Mouse (Mus musculus): ENCODE results near the gene Pepd. TPM values are rescaled to one million over a fixed set of nuclear protein-coding genes. Genes with fewer than 3 reads are reported as not detected.
A peak's percentile ranks its signal among the peaks of the same experiment; 100 is the strongest.

Pepd gene
- polyA plus RNA-seq, 1 experiment from 2014 or later, result 69.8 TPM

DNA sequence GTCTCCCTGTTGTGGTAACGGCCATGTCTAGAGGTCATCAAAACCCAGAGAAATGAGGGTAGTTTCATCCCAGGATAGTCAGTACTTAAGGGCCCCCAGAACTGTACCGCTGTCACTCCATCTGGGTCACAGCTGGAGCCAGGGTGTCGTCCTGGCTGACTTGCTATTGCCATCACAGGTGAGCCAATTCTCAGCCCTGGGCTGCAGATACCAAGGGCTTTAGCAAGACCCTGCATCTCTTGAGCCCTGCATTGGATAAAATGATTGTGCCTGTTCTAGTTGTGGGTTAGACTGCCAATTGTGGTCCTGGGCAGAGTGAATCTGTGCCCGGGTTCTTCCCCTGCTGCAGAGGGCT lies 114.1 kb downstream of the Pepd start:
- H3K9me3 ChIP-seq (ENCODE audit: control insufficient read depth, low read length), result no peaks in the 10 kb centered on the region

DNA sequence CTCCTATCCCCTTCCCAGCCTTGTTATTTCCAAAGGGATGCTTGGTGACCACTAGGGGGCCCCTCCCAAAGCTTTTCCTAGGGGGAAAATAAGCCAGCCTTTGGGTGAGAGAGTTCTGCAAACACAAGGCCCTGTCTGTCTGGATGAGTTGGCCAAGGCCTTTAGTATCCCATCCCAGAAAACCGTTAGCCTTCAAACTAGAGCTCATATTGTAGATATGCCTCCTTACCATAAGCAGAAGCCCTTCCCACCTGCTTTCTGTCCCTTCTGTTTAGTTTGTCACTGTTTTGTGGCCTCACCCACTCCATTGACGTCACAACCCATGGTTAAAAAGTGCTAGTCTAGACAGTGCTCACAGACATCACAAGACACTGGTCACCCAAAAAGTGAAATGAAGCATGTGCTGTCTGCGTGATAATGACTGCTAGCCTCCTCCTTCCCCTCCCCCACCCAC lies 114.7 kb downstream of the Pepd start:
- no peak overlapping the region for H3K27ac ChIP-seq (ENCODE audit: low read depth, low read length)
- no peak overlapping the region for H3K9ac ChIP-seq (replicated peaks; ENCODE audit: low read depth, low read length)
- 78% methylated on average over 3 of the region's 3 CpGs for WGBS
- H3K4me2 ChIP-seq (ENCODE audit: low read depth, low read length), result no peak overlapping the region
- H3K36me3 ChIP-seq (ENCODE audit: control insufficient read depth, insufficient read depth, low read length), result no peaks in the 10 kb centered on the region
- no peak overlapping the region for H3K4me3 ChIP-seq (ENCODE audit: low read depth, low read length)
- H3K27me3 ChIP-seq (ENCODE audit: control insufficient read depth, insufficient read depth, low read length), result no peaks in the 10 kb centered on the region
- no peaks in the 10 kb centered on the region for H3K9me3 ChIP-seq (ENCODE audit: control insufficient read depth, low read length)
- no peaks in the 10 kb centered on the region for H3K4me1 ChIP-seq (ENCODE audit: control insufficient read depth, insufficient read depth, low read length)
- 0 out of 2 replicates have a peak, but pooled peaks have one; percentile 2 for ATAC-seq (ENCODE audit: low read depth)

More for the DNA sequence above, 114.1 kb downstream of the Pepd start:
- Histone ChIP-seq H3K4me3 (ENCODE audit: low read depth, low read length) (no peak overlapping the region), H3K4me1 (ENCODE audit: control insufficient read depth, insufficient read depth, low read length) (no peaks in the 10 kb centered on the region), H3K36me3 (ENCODE audit: control insufficient read depth, insufficient read depth, low read length) (no peaks in the 10 kb centered on the region), H3K27ac (ENCODE audit: low read depth, low read length) (no peak overlapping the region), H3K4me2 (ENCODE audit: low read depth, low read length) (no peak overlapping the region), H3K9ac (replicated peaks; ENCODE audit: low read depth, low read length) (no peak overlapping the region), H3K27me3 (ENCODE audit: control insufficient read depth, insufficient read depth, low read length) (no peaks in the 10 kb centered on the region)
- no peak for ATAC-seq (ENCODE audit: low read depth)
- 75% methylated on average over 4 of the region's 4 CpGs for WGBS

DNA sequence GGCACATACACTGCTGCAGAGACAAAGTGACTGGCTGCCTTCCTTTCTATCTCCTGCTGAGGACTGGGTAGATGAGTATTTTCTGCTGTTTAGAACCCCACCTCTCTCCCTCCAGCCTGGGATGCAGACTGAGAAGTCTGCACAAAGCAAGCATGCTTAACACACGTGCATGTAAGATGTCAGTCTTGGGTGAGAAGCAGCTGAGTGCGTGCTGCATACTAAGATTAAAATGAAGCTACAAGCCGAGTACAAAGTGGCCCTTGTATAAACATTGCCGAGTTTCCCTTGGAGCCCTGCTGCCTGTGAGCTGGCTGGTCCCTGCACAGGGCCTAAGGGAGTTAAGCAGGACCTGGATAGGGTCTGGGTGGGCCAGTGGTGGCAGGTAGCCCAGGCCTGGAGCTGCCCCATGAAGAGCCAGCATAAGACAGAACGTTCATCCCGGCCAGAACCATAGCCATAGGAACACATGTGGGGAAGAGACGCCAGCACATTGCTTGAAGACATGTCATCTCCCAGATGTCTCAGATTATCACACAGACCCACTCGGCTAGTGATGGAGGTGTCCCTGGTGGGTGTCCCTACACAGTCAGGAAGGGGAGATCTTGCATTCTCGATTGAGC lies 115.7 kb downstream of the Pepd start:
- Histone ChIP-seq H3K27me3 (ENCODE audit: control insufficient read depth, insufficient read depth, low read length) (no peaks in the 10 kb centered on the region), H3K27ac (ENCODE audit: low read depth, low read length) (no peak overlapping the region; the same call in 1 of the 2 replicates), H3K36me3 (ENCODE audit: control insufficient read depth, insufficient read depth, low read length) (no peaks in the 10 kb centered on the region), H3K4me2 (ENCODE audit: low read depth, low read length) (no peak overlapping the region), H3K9me3 (ENCODE audit: control insufficient read depth, low read length) (no peaks in the 10 kb centered on the region), H3K4me1 (ENCODE audit: control insufficient read depth, insufficient read depth, low read length) (no peaks in the 10 kb centered on the region), H3K4me3 (ENCODE audit: low read depth, low read length) (no peak overlapping the region), H3K9ac (replicated peaks; ENCODE audit: low read depth, low read length) (no peak overlapping the region)
- 76% methylated on average over 9 of the region's 9 CpGs for WGBS
- no peak for ATAC-seq (ENCODE audit: low read depth)

DNA sequence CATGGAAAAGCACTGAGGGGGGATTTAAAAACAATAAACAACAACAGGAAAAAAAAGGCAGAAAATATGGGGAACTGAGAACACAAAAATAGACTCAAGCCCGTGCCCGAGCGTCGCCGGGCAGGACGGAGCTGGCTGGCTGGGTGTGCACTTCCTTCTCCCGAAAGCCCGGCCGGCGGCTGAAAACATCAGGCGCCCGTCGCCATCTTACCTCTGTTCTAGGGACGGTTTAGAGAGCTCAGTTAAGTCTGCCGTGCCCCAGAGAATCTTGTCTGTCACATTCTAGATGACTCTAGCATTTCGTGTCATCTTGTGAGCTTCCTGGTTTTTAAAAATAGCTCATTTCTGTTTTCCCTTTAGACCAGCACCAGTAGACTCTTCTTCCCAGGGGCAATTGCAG lies 116.4 kb downstream of the Pepd start:
- Histone ChIP-seq H3K4me1 (ENCODE audit: control insufficient read depth, insufficient read depth, low read length) (0 out of 2 replicates have a peak, but pooled peaks cover 2% of the 10 kb centered on the region), H3K27me3 (ENCODE audit: control insufficient read depth, insufficient read depth, low read length) (no peaks in the 10 kb centered on the region), H3K4me3 (ENCODE audit: low read depth, low read length) (no peak overlapping the region), H3K27ac (ENCODE audit: low read depth, low read length) (no peak overlapping the region), H3K9ac (replicated peaks; ENCODE audit: low read depth, low read length) (no peak overlapping the region), H3K4me2 (ENCODE audit: low read depth, low read length) (no peak overlapping the region), H3K36me3 (ENCODE audit: control insufficient read depth, insufficient read depth, low read length) (no peaks in the 10 kb centered on the region), H3K9me3 (ENCODE audit: control insufficient read depth, low read length) (no peaks in the 10 kb centered on the region)
- no peak for ATAC-seq (ENCODE audit: low read depth)
- WGBS, result 90% methylated on average over 16 of the region's 16 CpGs

DNA sequence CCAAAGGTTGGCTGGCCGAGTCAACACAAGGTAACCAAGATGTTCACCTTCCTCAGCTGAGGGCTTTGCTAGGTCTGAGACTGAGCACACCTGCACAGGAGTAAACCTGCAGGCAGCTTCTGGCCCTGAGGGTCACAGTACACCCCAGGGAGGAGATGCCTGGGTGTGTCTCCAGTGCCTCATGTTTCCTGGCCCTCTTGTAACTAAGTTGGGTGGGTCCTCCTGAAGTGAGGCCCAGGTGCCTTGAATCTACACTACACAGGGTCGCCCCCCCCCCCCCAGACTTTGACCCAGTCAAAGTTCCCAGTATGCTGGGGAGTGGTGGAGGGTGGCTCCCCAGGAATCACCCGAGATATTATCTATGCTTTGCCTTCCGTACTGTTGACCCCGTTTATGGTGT lies 117.0 kb downstream of the Pepd start:
- no peaks in the 10 kb centered on the region for H3K36me3 ChIP-seq (ENCODE audit: control insufficient read depth, insufficient read depth, low read length)
- no peaks in the 10 kb centered on the region for H3K9me3 ChIP-seq (ENCODE audit: control insufficient read depth, low read length)
- H3K4me1 ChIP-seq (ENCODE audit: control insufficient read depth, insufficient read depth, low read length), result 0 out of 2 replicates have a peak, but pooled peaks cover 4% of the 10 kb centered on the region
- WGBS, result 89% methylated on average over 5 of the region's 5 CpGs
- H3K4me3 ChIP-seq (ENCODE audit: low read depth, low read length), result no peak overlapping the region
- no peaks in the 10 kb centered on the region for H3K27me3 ChIP-seq (ENCODE audit: control insufficient read depth, insufficient read depth, low read length)
- H3K4me2 ChIP-seq (ENCODE audit: low read depth, low read length), result no peak overlapping the region
- ATAC-seq (ENCODE audit: low read depth), result no peak
- H3K9ac ChIP-seq (replicated peaks; ENCODE audit: low read depth, low read length), result no peak overlapping the region
- no peak overlapping the region for H3K27ac ChIP-seq (ENCODE audit: low read depth, low read length)

DNA sequence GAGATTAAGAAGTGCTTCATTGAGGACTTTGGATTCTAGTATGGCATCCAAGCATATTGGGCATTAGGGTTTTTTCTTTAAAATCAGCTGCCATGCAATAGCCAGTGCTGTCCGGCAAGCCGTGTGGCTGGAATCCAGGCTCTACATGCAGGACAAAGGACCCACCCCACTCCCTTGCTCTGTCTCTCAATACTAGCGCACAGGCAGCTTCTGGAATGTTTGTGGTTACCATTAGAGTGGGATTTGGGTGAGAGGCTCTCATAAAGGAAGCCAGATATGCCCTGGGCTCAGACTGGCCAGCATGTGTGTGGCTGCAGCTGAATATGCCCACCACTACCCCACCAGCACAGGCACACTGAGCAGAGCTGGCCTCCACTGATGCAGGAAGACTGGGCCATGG lies 117.5 kb downstream of the Pepd start:
- no peak overlapping the region for H3K4me2 ChIP-seq (ENCODE audit: low read depth, low read length)
- 73% methylated on average over 3 of the region's 3 CpGs for WGBS
- H3K27me3 ChIP-seq (ENCODE audit: control insufficient read depth, insufficient read depth, low read length), result no peaks in the 10 kb centered on the region
- no peaks in the 10 kb centered on the region for H3K9me3 ChIP-seq (ENCODE audit: control insufficient read depth, low read length)
- no peak overlapping the region for H3K9ac ChIP-seq (replicated peaks; ENCODE audit: low read depth, low read length)
- H3K4me3 ChIP-seq (ENCODE audit: low read depth, low read length), result no peak overlapping the region
- no peak overlapping the region for H3K27ac ChIP-seq (ENCODE audit: low read depth, low read length)
- no peak for ATAC-seq (ENCODE audit: low read depth)
- H3K36me3 ChIP-seq (ENCODE audit: control insufficient read depth, insufficient read depth, low read length), result no peaks in the 10 kb centered on the region
- peaks cover 5% of the 10 kb centered on the region; the same call in 1 of the 2 replicates for H3K4me1 ChIP-seq (ENCODE audit: control insufficient read depth, insufficient read depth, low read length)

DNA sequence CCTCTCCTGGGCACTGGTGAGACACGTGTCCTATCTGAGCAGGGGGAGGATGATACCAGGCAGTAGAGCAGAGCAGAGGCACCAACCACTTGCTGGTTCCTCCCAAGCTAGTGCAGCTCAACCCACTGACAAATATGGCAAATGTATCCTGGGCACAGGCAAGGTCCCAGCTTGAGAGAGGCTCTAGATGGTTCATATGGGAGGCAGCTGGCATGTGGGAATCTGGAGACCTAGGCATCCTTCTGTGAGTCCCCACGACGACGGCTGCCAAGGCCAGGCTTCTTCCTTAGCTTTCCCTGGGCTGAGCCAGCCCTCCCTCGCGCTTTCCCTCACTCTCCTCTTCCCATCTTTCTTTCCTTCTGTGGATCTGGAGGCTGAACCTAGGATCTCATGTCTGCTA lies 118.4 kb downstream of the Pepd start:
- no peak overlapping the region for H3K4me2 ChIP-seq (ENCODE audit: low read depth, low read length)
- H3K27ac ChIP-seq (ENCODE audit: low read depth, low read length), result no peak overlapping the region
- ATAC-seq (ENCODE audit: low read depth), result no peak
- peaks cover 13% of the 10 kb centered on the region for H3K4me1 ChIP-seq (ENCODE audit: control insufficient read depth, insufficient read depth, low read length)
- no peak overlapping the region for H3K4me3 ChIP-seq (ENCODE audit: low read depth, low read length)
- 91% methylated on average over 6 of the region's 6 CpGs for WGBS
- H3K9ac ChIP-seq (replicated peaks; ENCODE audit: low read depth, low read length), result no peak overlapping the region
- H3K27me3 ChIP-seq (ENCODE audit: control insufficient read depth, insufficient read depth, low read length), result no peaks in the 10 kb centered on the region
- H3K36me3 ChIP-seq (ENCODE audit: control insufficient read depth, insufficient read depth, low read length), result no peaks in the 10 kb centered on the region
- no peaks in the 10 kb centered on the region for H3K9me3 ChIP-seq (ENCODE audit: control insufficient read depth, low read length)

DNA sequence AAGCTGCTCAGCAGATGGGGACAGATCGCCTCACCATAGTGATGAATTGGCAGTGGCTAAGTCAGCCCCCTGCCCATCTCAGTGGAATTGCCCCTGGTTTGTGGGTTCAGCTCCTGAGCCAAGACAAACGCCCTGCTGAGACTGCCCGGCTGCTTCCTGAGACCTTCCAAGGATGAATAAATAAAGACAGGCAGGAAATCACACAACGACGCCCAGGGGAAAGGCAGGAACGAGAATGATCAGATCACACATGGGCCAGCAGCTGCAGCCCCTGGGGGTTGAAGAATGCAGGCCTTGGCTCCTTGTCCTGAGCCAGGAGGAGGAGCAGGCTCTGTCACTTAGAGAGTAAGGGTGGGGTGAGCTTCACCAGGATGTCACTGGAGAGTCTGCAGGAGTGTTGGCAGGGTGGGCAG lies 123.0 kb downstream of the Pepd start:
- peak overlapping the region; percentile 62; the same call in 1 of the 2 replicates for H3K27ac ChIP-seq (ENCODE audit: low read depth, low read length)
- no peaks in the 10 kb centered on the region for H3K27me3 ChIP-seq (ENCODE audit: control insufficient read depth, insufficient read depth, low read length)
- no peaks in the 10 kb centered on the region for H3K36me3 ChIP-seq (ENCODE audit: control insufficient read depth, insufficient read depth, low read length)
- no peak overlapping the region for H3K4me2 ChIP-seq (ENCODE audit: low read depth, low read length)
- no peaks in the 10 kb centered on the region for H3K9me3 ChIP-seq (ENCODE audit: control insufficient read depth, low read length)
- H3K4me3 ChIP-seq (ENCODE audit: low read depth, low read length), result no peak overlapping the region
- no peak overlapping the region for H3K9ac ChIP-seq (replicated peaks; ENCODE audit: low read depth, low read length)
- no peak for ATAC-seq (ENCODE audit: low read depth)
- 9% methylated on average over 6 of the region's 6 CpGs for WGBS
- peaks cover 18% of the 10 kb centered on the region for H3K4me1 ChIP-seq (ENCODE audit: control insufficient read depth, insufficient read depth, low read length)

DNA sequence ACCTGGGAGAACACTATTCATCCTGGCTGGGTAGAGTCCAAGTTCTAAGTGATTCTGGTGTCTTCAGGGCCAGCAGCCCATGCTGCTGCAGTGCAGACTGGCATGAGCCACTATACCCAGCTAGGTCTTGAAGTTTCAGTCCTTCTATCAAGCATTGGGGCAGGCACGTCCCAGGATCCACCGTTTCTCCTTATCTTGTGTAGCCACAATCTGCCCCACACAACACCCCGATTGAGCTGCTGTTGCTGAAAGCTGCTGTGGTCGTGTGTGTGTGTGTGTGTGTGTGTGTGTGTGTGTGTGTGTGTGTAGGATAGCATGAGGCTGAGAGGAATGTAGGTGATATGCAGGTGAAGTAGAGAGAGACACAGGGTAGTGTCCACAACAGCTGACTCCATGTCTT lies 123.4 kb downstream of the Pepd start:
- Histone ChIP-seq H3K9me3 (ENCODE audit: control insufficient read depth, low read length) (no peaks in the 10 kb centered on the region), H3K27me3 (ENCODE audit: control insufficient read depth, insufficient read depth, low read length) (no peaks in the 10 kb centered on the region), H3K4me2 (ENCODE audit: low read depth, low read length) (no peak overlapping the region), H3K27ac (ENCODE audit: low read depth, low read length) (peak overlapping the region; percentile 64; the same call in 1 of the 2 replicates), H3K36me3 (ENCODE audit: control insufficient read depth, insufficient read depth, low read length) (no peaks in the 10 kb centered on the region), H3K4me3 (ENCODE audit: low read depth, low read length) (no peak overlapping the region), H3K4me1 (ENCODE audit: control insufficient read depth, insufficient read depth, low read length) (peaks cover 18% of the 10 kb centered on the region), H3K9ac (replicated peaks; ENCODE audit: low read depth, low read length) (no peak overlapping the region)
- WGBS, result 94% methylated on average over 4 of the region's 4 CpGs
- ATAC-seq (ENCODE audit: low read depth), result 0 out of 2 replicates have a peak, but pooled peaks have one; percentile 1
